ENCODE assay signal across 8 mouse cellular contexts in the genomic region with DNA sequence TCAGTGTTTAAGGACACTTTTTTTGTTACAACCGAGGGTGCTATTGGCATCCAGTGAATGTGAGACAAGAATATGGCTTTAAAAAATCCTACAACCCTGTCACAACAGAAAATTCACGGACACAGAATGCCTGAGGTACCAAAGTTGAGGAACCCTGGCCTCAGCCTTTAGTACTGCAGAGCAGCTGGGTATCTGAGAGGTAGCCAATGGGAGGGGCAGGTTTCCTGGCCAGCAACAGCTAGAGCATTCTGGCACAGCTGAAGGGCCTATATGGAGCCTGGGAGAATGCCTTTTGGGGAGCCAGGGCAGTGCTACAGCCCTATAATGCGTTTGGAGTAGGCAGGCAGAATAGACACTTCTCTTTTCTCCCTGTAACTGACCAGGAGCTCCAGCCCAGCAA. TPM values are rescaled to one million over a fixed set of nuclear protein-coding genes. Genes with fewer than 3 reads are reported as not detected.
DNase-seq lines count a peak whose midpoint lies in the region; ATAC-seq lines count a peak whose summit lies in the region.

No protein-coding gene starts in this region.

- H3K4me1 ChIP-seq in embryonic facial prominence, embryonic 15.5 days, result peaks cover 71% of the 10 kb centered on the region
- H3K4me1 ChIP-seq in intestine, embryonic 15.5 days (replicated peaks), result peaks cover 48% of the 10 kb centered on the region
- H3K4me1 ChIP-seq in midbrain, embryonic 15.5 days, result peaks cover 37% of the 10 kb centered on the region

- WGBS in embryonic facial prominence, embryonic 15.5 days, result 22% methylated on average over 3 of the region's 3 CpGs
- 35% methylated on average over 3 of the region's 3 CpGs for WGBS in intestine, embryonic 15.5 days
- WGBS in midbrain, embryonic 15.5 days, result 27% methylated on average over 3 of the region's 3 CpGs

- H3K36me3 ChIP-seq in embryonic facial prominence, embryonic 15.5 days, result no peaks in the 10 kb centered on the region
- no peaks in the 10 kb centered on the region for H3K36me3 ChIP-seq in intestine, embryonic 15.5 days
- H3K36me3 ChIP-seq in midbrain, embryonic 15.5 days (replicated peaks), result no peaks in the 10 kb centered on the region

- ATAC-seq in embryonic facial prominence, embryonic 15.5 days (ENCODE audit: insufficient number of reproducible peaks, low FRiP score, low TSS enrichment, low read depth), result no peak
- ATAC-seq in intestine, embryonic 15.5 days, result no peak
- no peak for ATAC-seq in midbrain, embryonic 15.5 days (replicated peaks)

- no peak overlapping the region for H3K9ac ChIP-seq in embryonic facial prominence, embryonic 15.5 days
- H3K9ac ChIP-seq in intestine, embryonic 15.5 days, result no peak overlapping the region
- no peak overlapping the region for H3K9ac ChIP-seq in midbrain, embryonic 15.5 days

- no peaks in the 10 kb centered on the region for H3K9me3 ChIP-seq in embryonic facial prominence, embryonic 15.5 days (replicated peaks)
- H3K9me3 ChIP-seq in intestine, embryonic 15.5 days, result no peaks in the 10 kb centered on the region
- no peaks in the 10 kb centered on the region for H3K9me3 ChIP-seq in midbrain, embryonic 15.5 days

- H3K4me3 ChIP-seq in embryonic facial prominence, embryonic 15.5 days (replicated peaks), result no peak overlapping the region
- H3K4me3 ChIP-seq in intestine, embryonic 15.5 days (replicated peaks), result no peak overlapping the region
- no peak overlapping the region for H3K4me3 ChIP-seq in midbrain, embryonic 15.5 days

- H3K4me2 ChIP-seq in embryonic facial prominence, embryonic 15.5 days (replicated peaks), result peak overlapping the region; percentile 37; the same call in 1 of the 2 replicates
- H3K4me2 ChIP-seq in intestine, embryonic 15.5 days (replicated peaks), result peak overlapping the region; percentile 50; the same call in 1 of the 2 replicates
- H3K4me2 ChIP-seq in midbrain, embryonic 15.5 days, result no peak overlapping the region

- peak; percentile 37 for DNase-seq in cerebellum, adult 11 months
- no peak for DNase-seq in cerebellum, postnatal 36 days
- DNase-seq in 3T3-L1 (ENCODE audit: low read depth, low spot score), result peak; percentile 78
- no peak for DNase-seq in layer of hippocampus, postnatal 25 days (ENCODE audit: extremely low spot score in 1 of 2, low spot score in 1 of 2)
- DNase-seq in left cerebral cortex, adult 9 months (ENCODE audit: low spot score in 2 of 2), result no peak

- H3K27ac ChIP-seq in embryonic facial prominence, embryonic 15.5 days (replicated peaks), result peak overlapping the region; percentile 90
- H3K27ac ChIP-seq in intestine, embryonic 15.5 days, result peak overlapping the region; percentile 88
- peak overlapping the region; percentile 28 for H3K27ac ChIP-seq in midbrain, embryonic 15.5 days

- no peaks in the 10 kb centered on the region for H3K27me3 ChIP-seq in embryonic facial prominence, embryonic 15.5 days
- no peaks in the 10 kb centered on the region for H3K27me3 ChIP-seq in intestine, embryonic 15.5 days (replicated peaks)
- H3K27me3 ChIP-seq in midbrain, embryonic 15.5 days (replicated peaks), result no peaks in the 10 kb centered on the region

RNA-seq across cellular contexts. Expression of a gene that starts 2.9 kb away (rescaled TPM):
- 59.9 and 60.4 TPM in 2 replicates for polyA plus RNA-seq in embryonic facial prominence, embryonic 15.5 days (2015; fragmentation: Nextera tagmentation; extraction: Ambion mirVana)
- polyA plus RNA-seq in intestine, embryonic 15.5 days (2015; fragmentation: Nextera tagmentation; extraction: Ambion mirVana), result 26.7 and 27.6 TPM in 2 replicates
- polyA plus RNA-seq in midbrain, embryonic 15.5 days (2015; fragmentation: Nextera tagmentation; extraction: Ambion mirVana), result 85.4 and 92.1 TPM in 2 replicates
- total RNA-seq in layer of hippocampus, postnatal 25 days (2021), result 100 to 1,000 TPM; 242 to 265 TPM

RNA-seq across cellular contexts. Expression of a gene that starts 3.1 kb away (rescaled TPM):
- polyA plus RNA-seq in embryonic facial prominence, embryonic 15.5 days (2015; fragmentation: Nextera tagmentation; extraction: Ambion mirVana), result 124 and 132 TPM in 2 replicates
- polyA plus RNA-seq in intestine, embryonic 15.5 days (2015; fragmentation: Nextera tagmentation; extraction: Ambion mirVana), result 94.2 and 99.7 TPM in 2 replicates
- polyA plus RNA-seq in midbrain, embryonic 15.5 days (2015; fragmentation: Nextera tagmentation; extraction: Ambion mirVana), result 184 and 188 TPM in 2 replicates
- 10 to 100 TPM; 84.7 to 84.9 TPM for total RNA-seq in layer of hippocampus, postnatal 25 days (2021)

RNA-seq across cellular contexts. Expression of a gene that starts 27.5 kb away (rescaled TPM):
- 48.6 and 60.1 TPM in 2 replicates for polyA plus RNA-seq in embryonic facial prominence, embryonic 15.5 days (2015; fragmentation: Nextera tagmentation; extraction: Ambion mirVana)
- polyA plus RNA-seq in intestine, embryonic 15.5 days (2015; fragmentation: Nextera tagmentation; extraction: Ambion mirVana), result 7.1 and 8.2 TPM in 2 replicates
- 2.6 and 2.9 TPM in 2 replicates for polyA plus RNA-seq in midbrain, embryonic 15.5 days (2015; fragmentation: Nextera tagmentation; extraction: Ambion mirVana)
- total RNA-seq in layer of hippocampus, postnatal 25 days (2021), result 1 to 10 TPM; 1.2 to 1.5 TPM

RNA-seq across cellular contexts. Expression of a gene that starts 56.5 kb away (rescaled TPM):
- polyA plus RNA-seq in embryonic facial prominence, embryonic 15.5 days (2015; fragmentation: Nextera tagmentation; extraction: Ambion mirVana), result 191 and 208 TPM in 2 replicates
- polyA plus RNA-seq in intestine, embryonic 15.5 days (2015; fragmentation: Nextera tagmentation; extraction: Ambion mirVana), result 172 and 202 TPM in 2 replicates
- polyA plus RNA-seq in midbrain, embryonic 15.5 days (2015; fragmentation: Nextera tagmentation; extraction: Ambion mirVana), result 140 and 150 TPM in 2 replicates
- total RNA-seq in layer of hippocampus, postnatal 25 days (2021), result 100 to 1,000 TPM; 133 to 154 TPM

Comparison
In these comparisons a context has a peak if more than half of its experiments do, and no peak if none do; other contexts are left out.
1. DNase-seq: peak in cerebellum, adult 11 months (single experiment) and 3T3-L1 (single experiment); none in cerebellum, postnatal 36 days (0 of 2), layer of hippocampus, postnatal 25 days (0 of 2) and left cerebral cortex, adult 9 months (0 of 2).
2. H3K27ac ChIP-seq: peak in every context shown above with its lines; median percentile 90 in embryonic facial prominence, embryonic 15.5 days; 88 in intestine, embryonic 15.5 days; 28 in midbrain, embryonic 15.5 days.